Mouse (Mus musculus): Measurements from ENCODE around the gene Pck2. TPM values are rescaled to one million over a fixed set of nuclear protein-coding genes. Genes with fewer than 3 reads are reported as not detected.

The Pck2 gene
- polyA plus RNA-seq (2012; rRNA removed), result 27.2 and 35.7 TPM in 2 replicates

GRCm38 (mm10) chr14:55540067-55540786 lies at the start of gene Pck2:
Gene Pck2, plus strand, starts transcription at chr14:55540266.
- peak within 1 kb of the TSS; percentile 63 for H3K4me3 ChIP-seq (ENCODE audit: insufficient read depth, low read length)
- TF ChIP-seq CTCF (IDR thresholded peaks at IDR 0.05; ENCODE audit: extremely low read depth, insufficient read depth, low read length) (no peak), POLR2A (IDR thresholded peaks at IDR 0.05; ENCODE audit: extremely low read depth, insufficient read depth, low read length) (peak; percentile 52; the same call in 1 of the 2 replicates)
- H3K4me1 ChIP-seq (ENCODE audit: control insufficient read depth, insufficient read depth, low read length), result 0 out of 2 replicates have a peak, but pooled peaks cover 3% of the 10 kb centered on the region
- H3K27ac ChIP-seq (ENCODE audit: insufficient read depth, low read length), result peak within 1 kb of the TSS; percentile 54

DNA sequence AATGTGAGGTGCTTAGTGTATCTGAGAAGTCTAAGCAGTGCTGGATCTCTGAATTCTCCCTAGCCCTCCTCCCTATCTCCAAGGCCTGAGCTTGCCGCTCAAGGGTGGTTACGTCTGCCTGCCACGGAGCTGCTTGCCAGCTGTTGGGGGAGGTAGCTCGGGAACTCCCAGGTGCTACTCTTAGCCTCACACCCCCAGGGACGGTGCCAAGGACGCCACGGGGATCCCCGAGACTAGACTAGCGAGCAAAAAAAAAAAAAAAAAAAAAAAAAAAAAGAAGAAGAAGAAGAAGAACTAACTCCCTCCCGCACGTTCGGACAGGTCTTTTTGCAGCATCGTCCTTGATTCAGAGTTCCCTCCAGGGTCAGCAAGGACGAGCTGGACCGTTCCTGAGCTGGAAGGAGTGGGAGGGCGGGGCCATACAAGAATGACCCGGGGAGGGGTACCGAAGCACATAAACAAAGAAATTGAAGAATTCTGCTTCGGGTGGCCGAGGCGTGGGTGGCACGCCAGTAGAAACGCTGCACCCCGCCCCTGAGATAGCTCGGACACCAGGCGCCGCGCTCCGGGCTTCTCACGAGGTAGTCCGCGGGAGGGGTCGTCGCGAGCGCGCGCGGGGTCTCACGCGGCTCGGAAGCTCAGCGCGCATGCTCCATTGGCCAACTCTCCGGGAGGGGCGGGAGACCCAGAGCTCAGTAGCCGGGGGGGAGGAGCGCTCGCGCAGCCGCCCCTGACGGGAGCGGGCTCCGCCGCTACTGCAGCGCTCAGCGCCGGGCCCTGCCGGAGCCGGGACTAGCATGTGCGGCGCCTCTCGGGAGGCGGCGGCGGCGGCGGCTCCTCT lies 49.5 kb upstream of the Pck2 start, which contains the start of gene Carmil3:
Gene Carmil3 (plus strand): TSS at position 291 of the 841 bp plus-strand sequence.
- peak within 1 kb of the TSS; percentile 31 for H3K27ac ChIP-seq (ENCODE audit: insufficient read depth, low read length)
- TF ChIP-seq POLR2A (IDR thresholded peaks at IDR 0.05; ENCODE audit: extremely low read depth, insufficient read depth, low read length) (0 out of 2 replicates have a peak, but pooled peaks have one; percentile 11), CTCF (IDR thresholded peaks at IDR 0.05; ENCODE audit: extremely low read depth, insufficient read depth, low read length) (no peak)

GRCm38 (mm10) chr14:55491291-55491833 lies 48.7 kb upstream of the Pck2 start:
- Histone ChIP-seq H3K4me1 (ENCODE audit: control insufficient read depth, insufficient read depth, low read length) (no peaks in the 10 kb centered on the region; the same call in 1 of the 2 replicates), H3K4me3 (ENCODE audit: insufficient read depth, low read length) (peak overlapping the region; percentile 69), H3K27ac (ENCODE audit: insufficient read depth, low read length) (peak overlapping the region; percentile 31)
- TF ChIP-seq POLR2A (IDR thresholded peaks at IDR 0.05; ENCODE audit: extremely low read depth, insufficient read depth, low read length), result peak; percentile 47; the same call in 1 of the 2 replicates
- TF ChIP-seq CTCF (IDR thresholded peaks at IDR 0.05; ENCODE audit: extremely low read depth, insufficient read depth, low read length), result no peak

More for the DNA sequence above, 49.5 kb upstream of the Pck2 start, which contains the start of gene Carmil3:
- Histone ChIP-seq H3K4me3 (ENCODE audit: insufficient read depth, low read length) (peak within 1 kb of the TSS; percentile 69), H3K4me1 (ENCODE audit: control insufficient read depth, insufficient read depth, low read length) (no peaks in the 10 kb centered on the region; the same call in 1 of the 2 replicates)

DNA sequence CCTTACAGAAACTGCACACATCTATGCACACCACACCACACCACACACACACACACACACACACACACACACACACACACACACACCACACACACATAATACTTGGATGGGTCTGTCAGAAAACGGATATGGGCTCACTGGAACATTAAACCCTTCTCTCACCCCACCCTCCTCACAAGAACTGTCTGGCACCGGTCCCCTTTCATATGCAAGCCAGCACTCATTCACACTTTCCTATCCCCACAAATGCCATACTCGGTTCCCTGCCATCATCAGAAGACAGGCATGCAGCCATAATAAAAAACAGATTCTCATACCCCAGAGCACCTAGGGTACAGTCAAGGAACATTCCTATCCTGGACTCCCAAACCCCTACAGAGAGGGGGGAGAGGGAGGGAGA lies 48.0 kb upstream of the Pck2 start:
- no peak for TF ChIP-seq CTCF (IDR thresholded peaks at IDR 0.05; ENCODE audit: extremely low read depth, insufficient read depth, low read length)
- TF ChIP-seq POLR2A (IDR thresholded peaks at IDR 0.05; ENCODE audit: extremely low read depth, insufficient read depth, low read length), result no peak
- Histone ChIP-seq H3K4me3 (ENCODE audit: insufficient read depth, low read length) (peak overlapping the region; percentile 69; the same call in 1 of the 2 replicates), H3K27ac (ENCODE audit: insufficient read depth, low read length) (no peak overlapping the region), H3K4me1 (ENCODE audit: control insufficient read depth, insufficient read depth, low read length) (no peaks in the 10 kb centered on the region; the same call in 1 of the 2 replicates)

DNA sequence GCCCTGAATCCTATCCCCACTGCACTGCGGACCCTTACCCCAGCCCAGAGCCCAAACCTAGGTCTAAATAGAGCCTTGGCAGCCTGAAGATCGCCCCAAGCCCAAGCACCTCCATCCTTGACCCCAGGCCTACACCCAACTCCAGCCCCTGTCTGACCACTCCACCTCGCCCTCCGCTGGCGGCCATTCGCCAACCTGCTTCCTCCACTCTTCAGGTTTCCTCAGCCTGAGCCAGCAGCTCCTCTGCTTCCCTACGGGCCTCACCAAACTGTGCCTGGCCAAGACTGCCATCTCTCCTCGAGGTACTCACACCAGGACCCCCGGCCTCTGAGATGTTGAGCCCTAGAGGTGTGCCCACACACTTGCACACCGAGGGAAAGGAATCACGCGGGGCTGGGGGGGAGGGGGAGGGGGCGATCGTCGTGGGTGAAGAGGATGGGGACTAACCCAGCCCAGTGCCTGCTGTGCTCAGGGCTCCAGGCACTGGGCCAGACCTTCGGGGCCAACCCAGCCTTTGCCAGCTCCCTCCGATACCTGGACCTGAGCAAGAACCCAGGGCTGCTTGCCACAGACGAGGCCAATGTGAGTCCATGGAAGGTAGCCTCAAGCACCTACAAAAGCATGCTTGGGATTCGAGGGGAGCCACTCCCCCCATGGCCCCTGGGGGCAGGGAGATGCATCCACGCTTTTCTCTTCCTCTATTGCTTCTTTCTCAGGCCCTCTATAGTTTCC lies 44.4 kb upstream of the Pck2 start:
- TF ChIP-seq CTCF (IDR thresholded peaks at IDR 0.05; ENCODE audit: extremely low read depth, insufficient read depth, low read length) (no peak), POLR2A (IDR thresholded peaks at IDR 0.05; ENCODE audit: extremely low read depth, insufficient read depth, low read length) (no peak)
- no peak overlapping the region for H3K4me3 ChIP-seq (ENCODE audit: insufficient read depth, low read length)
- H3K4me1 ChIP-seq (ENCODE audit: control insufficient read depth, insufficient read depth, low read length), result no peaks in the 10 kb centered on the region; the same call in 1 of the 2 replicates
- no peak overlapping the region for H3K27ac ChIP-seq (ENCODE audit: insufficient read depth, low read length)

DNA sequence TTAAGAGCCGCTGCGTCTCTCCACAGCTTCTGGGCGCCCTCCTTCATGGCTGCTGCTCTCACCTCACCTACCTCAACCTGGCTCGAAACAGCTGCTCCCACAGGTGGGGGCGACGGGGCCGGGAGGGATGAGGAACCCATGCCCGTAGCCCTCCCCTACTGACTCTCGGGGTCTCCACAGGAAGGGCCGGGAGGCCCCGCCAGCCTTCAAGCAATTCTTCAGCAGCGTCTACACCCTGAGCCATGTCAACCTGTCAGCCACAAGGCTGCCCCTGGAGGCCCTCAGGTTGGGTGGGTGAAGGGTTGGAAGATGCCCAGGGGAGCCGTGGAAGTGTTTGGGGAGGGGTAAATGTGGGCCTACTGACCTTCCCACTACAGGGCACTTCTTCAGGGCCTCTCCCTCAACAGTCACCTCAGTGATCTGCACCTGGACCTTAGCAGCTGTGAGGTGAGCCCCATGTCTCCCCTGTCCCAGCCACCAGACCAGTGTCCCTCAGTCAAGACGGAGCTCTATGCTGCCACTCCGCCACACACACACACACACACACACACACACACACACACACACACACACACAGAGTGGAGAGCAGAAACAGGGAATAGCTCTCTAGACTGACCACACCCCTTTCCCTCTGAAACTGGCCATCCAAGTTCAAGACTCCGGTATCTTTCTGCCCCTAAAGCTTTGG lies 43.2 kb upstream of the Pck2 start:
- Histone ChIP-seq H3K27ac (ENCODE audit: insufficient read depth, low read length) (no peak overlapping the region), H3K4me3 (ENCODE audit: insufficient read depth, low read length) (no peak overlapping the region), H3K4me1 (ENCODE audit: control insufficient read depth, insufficient read depth, low read length) (no peaks in the 10 kb centered on the region; the same call in 1 of the 2 replicates)
- TF ChIP-seq POLR2A (IDR thresholded peaks at IDR 0.05; ENCODE audit: extremely low read depth, insufficient read depth, low read length) (no peak), CTCF (IDR thresholded peaks at IDR 0.05; ENCODE audit: extremely low read depth, insufficient read depth, low read length) (no peak)

DNA sequence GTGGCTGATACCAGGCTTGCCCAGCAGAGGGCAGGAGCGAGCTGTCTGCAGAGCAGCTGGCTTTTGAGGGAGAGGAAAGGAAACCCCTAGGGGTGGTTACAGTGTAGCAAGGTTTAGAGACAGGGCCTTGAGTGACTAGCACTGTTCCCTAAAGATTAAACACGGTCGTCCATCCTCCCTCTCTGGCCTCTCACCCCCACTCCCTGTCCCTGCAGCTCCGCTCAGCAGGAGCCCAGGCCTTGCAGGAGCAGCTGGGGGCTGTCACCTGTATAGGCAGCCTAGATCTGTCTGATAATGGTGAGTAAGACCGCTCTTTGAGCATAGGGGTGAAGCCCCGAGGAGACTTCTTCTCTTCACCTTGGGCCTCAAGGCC lies 42.6 kb upstream of the Pck2 start:
- Histone ChIP-seq H3K4me1 (ENCODE audit: control insufficient read depth, insufficient read depth, low read length) (no peaks in the 10 kb centered on the region; the same call in 1 of the 2 replicates), H3K27ac (ENCODE audit: insufficient read depth, low read length) (no peak overlapping the region), H3K4me3 (ENCODE audit: insufficient read depth, low read length) (no peak overlapping the region)
- TF ChIP-seq CTCF (IDR thresholded peaks at IDR 0.05; ENCODE audit: extremely low read depth, insufficient read depth, low read length) (peak; percentile 96), POLR2A (IDR thresholded peaks at IDR 0.05; ENCODE audit: extremely low read depth, insufficient read depth, low read length) (no peak)

DNA sequence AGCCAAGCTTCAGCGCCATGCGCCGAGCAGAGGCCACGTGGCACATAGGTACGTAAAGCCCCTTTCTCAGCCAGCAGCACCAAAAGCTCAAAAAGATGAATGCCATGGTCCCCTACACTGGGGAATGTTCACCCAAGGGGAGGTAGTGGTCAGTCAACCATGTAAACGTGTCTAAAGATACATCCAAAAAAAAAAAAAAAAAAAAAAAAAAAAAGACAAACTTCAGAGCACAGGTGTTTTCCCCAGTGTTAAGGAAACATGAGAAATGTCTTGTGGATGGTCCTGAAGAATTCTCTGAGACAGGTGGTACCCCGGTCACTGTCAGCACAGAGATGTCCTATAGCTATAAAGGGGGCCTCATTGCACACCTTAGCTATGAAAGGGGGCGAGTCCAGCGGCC lies 34.5 kb upstream of the Pck2 start:
- TF ChIP-seq POLR2A (IDR thresholded peaks at IDR 0.05; ENCODE audit: extremely low read depth, insufficient read depth, low read length) (no peak), CTCF (IDR thresholded peaks at IDR 0.05; ENCODE audit: extremely low read depth, insufficient read depth, low read length) (no peak)
- no peak overlapping the region for H3K4me3 ChIP-seq (ENCODE audit: insufficient read depth, low read length)

More for the DNA sequence above, 34.5 kb upstream of the Pck2 start:
- H3K27ac ChIP-seq (ENCODE audit: insufficient read depth, low read length), result no peak overlapping the region
- no peaks in the 10 kb centered on the region for H3K4me1 ChIP-seq (ENCODE audit: control insufficient read depth, insufficient read depth, low read length)
